Mouse (Mus musculus) cortical plate, adult 2 months (tissue): ENCODE measurements around the gene Kdm4c. TPM values are rescaled to one million over a fixed set of nuclear protein-coding genes. Genes with fewer than 3 reads are reported as not detected.

ENCODE experiments used
- H3K27ac ChIP-seq: fragments of 200-500 bp; 2 replicates; pipeline ENCODE4 v1.5.1; 2012; ENCODE audit warnings: low read length, control low read depth, inconsistent platforms; ENCODE audit not compliant: insufficient read depth
- H3K4me1 ChIP-seq: fragments of 200-500 bp; 2 replicates; pipeline ENCODE4 v1.6.1; 2011; ENCODE audit warnings: low read length; ENCODE audit not compliant: control insufficient read depth, insufficient read depth
- H3K4me3 ChIP-seq: fragments of 200-500 bp; 2 replicates; pipeline ENCODE4 v1.5.1; 2011; ENCODE audit warnings: mild to moderate bottlenecking, low read length, control low read depth; ENCODE audit not compliant: insufficient read depth
- CTCF ChIP-seq: fragments of 200-500 bp; IDR thresholded peaks from 2 replicates; pipeline ENCODE4 v1.5.1; 2011; ENCODE audit warnings: mild to moderate bottlenecking, control low read depth, low read length; ENCODE audit not compliant: insufficient read depth; ENCODE audit errors: extremely low read depth
- POLR2A ChIP-seq: fragments of 200-500 bp; IDR thresholded peaks from 2 replicates; pipeline ENCODE4 v1.6.1; 2011; ENCODE audit warnings: mild to moderate bottlenecking, low read length, control low read depth; ENCODE audit not compliant: insufficient read depth; ENCODE audit errors: extremely low read depth
- polyA plus RNA-seq: library from polyadenylated mRNA; depleted of rRNA; stranded (reverse); fragments of >200 nt; gene quantifications from 2 replicates; pipeline ENCODE4 v1.2.3, GENCODE M21; 2012

Gene Kdm4c
- polyA plus RNA-seq, 1 experiment: 12.8 TPM

DNA sequence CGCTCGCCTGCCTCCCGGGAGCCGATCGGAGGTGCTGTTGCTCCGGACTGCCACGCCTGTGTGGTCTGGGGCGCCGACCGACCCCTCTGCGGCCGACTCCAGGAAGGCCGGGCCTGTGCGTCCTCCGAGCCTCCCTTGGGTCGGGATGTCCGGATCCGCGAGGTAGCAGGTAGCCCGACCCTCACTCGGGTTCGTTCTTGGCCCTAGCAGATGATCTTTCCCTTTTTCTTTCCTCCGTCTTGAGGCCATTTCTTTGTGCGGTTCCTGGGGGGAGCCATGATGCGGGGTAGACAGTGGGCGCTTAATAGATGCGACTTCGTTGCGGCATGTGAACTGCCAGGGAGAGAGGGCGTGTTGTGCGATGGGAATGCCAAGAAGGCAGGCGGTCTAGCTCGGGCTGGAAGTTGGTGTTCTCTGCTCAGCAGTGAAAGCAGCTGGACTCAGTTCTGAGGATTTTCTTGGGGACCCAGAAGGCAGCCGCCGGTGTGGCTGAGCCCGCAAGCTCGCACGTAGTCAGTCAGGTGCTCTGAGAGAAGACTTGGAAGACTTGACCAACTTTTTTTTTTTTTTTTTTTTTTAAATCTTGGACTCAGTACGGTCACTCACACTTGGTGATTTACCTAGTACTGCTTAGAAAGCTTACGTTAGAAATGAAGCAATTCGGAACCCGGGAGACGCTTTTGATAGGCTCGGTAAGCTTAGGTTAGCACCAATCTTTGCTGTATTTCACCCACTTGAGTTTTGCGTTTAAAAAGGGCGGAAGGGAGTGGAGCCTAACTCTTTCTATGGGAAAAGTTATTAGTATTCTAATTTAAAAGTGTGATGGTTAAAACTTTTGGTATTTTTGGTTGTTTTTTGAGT is 10.2 kb downstream of the Kdm4c start:
- no peak for TF ChIP-seq CTCF
- TF ChIP-seq POLR2A: no peak
- peak overlapping the region; percentile 68 for H3K4me3 ChIP-seq
- peak overlapping the region; percentile 58 for H3K27ac ChIP-seq
- peaks cover 2% of the 10 kb centered on the region for H3K4me1 ChIP-seq

GRCm38 (mm10) chr4:74257882-74258281 is 15.6 kb downstream of the Kdm4c start:
- H3K4me1 ChIP-seq: peaks cover 2% of the 10 kb centered on the region
- H3K27ac ChIP-seq: no peak overlapping the region
- TF ChIP-seq POLR2A (no peak), CTCF (no peak)

DNA sequence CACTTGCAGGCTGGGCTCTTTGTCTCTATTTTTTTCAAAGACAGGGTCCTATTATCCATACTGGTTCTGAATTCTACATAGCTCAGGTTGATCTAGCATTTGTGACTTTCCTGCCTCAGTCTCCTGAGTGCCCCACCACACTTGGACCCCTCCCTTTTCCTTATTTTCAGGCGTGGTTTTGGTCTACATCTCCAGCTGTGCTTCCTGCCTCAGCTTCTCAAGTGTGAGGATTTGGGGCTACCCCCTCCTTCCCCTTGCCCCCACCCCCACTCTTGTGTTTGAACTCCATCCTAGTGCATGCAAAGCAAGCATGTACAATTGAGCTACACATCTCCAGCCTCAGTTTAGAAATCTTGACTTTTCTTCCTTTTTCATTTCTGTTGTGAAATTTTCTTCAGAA is 16.2 kb downstream of the Kdm4c start:
- H3K4me1 ChIP-seq: no peaks in the 10 kb centered on the region; the same call in 1 of the 2 replicates
- H3K27ac ChIP-seq: no peak overlapping the region
- no peak overlapping the region for H3K4me3 ChIP-seq
- TF ChIP-seq CTCF (no peak), POLR2A (no peak)

More at GRCm38 (mm10) chr4:74257882-74258281, 15.6 kb downstream of the Kdm4c start:
- no peak overlapping the region for H3K4me3 ChIP-seq

- Histone ChIP-seq H3K4me3 (no peak overlapping the region), H3K4me1 (no peaks in the 10 kb centered on the region; the same call in 1 of the 2 replicates), H3K27ac (no peak overlapping the region)
- TF ChIP-seq CTCF: no peak
- TF ChIP-seq POLR2A: no peak
Observed at GRCm38 (mm10) chr4:74259331-74259730, 17.0 kb downstream of the Kdm4c start.

DNA sequence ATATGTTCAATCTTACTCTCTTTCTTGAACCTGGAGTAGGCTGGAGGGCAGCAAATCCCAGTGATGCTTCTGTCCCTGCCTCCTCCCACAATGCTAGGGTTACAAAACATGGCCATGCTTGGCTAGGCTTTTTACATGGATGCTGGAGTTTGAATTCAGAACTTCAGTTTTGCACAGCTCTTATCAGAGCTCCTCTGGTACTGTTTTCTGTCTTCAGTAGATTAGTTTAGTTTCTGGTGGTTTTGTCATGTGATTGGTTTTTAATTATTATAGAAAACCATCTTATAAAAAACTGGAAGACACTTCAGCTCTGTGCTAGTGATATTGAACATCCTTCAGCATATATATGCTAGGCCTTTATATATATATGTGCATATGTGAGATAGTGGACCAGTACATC is 19.6 kb downstream of the Kdm4c start:
- Histone ChIP-seq H3K4me3 (no peak overlapping the region), H3K27ac (no peak overlapping the region), H3K4me1 (no peaks in the 10 kb centered on the region)
- no peak for TF ChIP-seq POLR2A
- no peak for TF ChIP-seq CTCF

DNA sequence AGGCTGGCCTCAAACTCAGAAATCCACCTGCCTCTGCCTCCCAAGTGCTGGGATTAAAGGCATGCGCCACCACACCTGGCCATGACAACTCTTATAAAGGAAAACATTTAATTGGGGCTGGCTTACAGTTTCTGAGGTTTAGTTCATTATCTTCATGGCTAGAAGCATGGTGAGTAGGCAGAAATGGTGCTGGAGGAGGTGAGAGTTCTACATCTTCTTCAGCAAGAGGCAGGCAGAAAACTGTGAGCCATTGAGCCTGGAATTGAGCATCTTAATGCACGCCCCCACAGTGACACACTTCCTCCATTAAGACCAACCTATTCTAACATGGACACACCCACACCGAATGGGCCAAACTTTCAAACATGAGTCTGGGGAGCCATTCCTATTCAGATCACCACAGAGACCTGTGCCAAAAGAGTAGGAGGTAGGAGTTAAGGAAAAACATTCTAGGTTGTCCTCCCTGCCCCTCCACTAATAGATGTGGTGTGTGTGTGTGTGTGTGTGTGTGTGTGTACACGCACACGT is 22.2 kb downstream of the Kdm4c start:
- no peak for TF ChIP-seq POLR2A
- no peak for TF ChIP-seq CTCF
- H3K4me3 ChIP-seq: no peak overlapping the region
- H3K4me1 ChIP-seq: no peaks in the 10 kb centered on the region
- no peak overlapping the region for H3K27ac ChIP-seq

DNA sequence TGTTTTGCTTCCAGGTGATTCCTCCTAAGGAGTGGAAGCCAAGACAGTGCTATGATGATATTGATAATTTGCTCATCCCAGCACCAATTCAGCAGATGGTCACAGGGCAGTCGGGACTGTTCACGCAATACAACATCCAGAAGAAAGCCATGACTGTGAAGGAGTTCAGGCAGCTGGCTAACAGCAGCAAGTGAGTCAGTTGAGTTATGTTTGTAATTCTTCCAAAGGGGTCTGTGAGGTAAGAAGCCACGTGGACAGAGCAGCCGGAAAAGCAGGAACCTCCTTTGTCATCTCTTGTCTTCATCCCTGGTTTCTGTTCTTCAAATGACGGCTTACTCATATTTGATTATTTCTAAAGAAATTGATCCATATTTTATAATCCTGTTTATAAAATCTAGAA is 28.9 kb downstream of the Kdm4c start:
- Histone ChIP-seq H3K27ac (no peak overlapping the region), H3K4me1 (no peaks in the 10 kb centered on the region), H3K4me3 (no peak overlapping the region)
- TF ChIP-seq CTCF (no peak), POLR2A (no peak)

DNA sequence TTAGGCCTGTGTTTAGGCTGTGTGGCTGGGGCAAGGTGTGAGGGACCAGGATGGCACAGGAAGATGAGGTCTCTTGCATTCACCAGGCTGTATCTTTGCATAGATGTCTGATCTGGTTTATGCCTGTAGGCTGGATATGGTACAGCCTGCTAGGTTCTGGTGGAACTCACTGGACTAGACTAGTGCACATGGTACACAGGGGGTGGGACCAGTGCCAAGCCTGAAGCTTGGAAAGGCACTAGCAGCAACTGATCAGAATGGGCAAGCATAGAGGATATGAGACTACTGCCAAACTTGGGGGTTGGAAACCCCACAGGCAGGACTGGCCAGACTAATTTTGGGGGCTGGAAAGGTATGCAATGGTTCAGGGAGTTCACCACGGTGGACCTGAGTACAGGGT is 35.2 kb downstream of the Kdm4c start:
- TF ChIP-seq POLR2A (no peak), CTCF (no peak)
- Histone ChIP-seq H3K4me3 (no peak overlapping the region), H3K27ac (no peak overlapping the region), H3K4me1 (no peaks in the 10 kb centered on the region)

DNA sequence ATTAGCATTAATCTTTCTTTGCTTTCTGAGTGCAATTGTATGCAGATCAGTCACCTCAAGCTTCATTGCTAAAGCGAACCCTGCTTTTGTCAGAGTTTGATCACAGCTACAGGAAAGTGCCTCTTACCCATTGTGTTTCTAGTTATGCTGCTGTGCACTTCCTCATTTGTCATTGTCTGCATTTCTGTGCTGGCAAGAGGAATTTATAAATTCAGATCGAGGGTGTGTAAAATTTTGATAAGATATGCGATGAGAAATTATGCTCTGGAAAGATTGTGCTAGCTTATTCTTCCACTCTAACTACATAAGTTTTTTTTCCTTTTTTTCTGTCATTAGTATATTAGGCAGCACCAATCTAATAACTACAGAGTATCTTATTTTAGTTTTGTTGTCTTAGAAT is 37.9 kb downstream of the Kdm4c start:
- H3K4me3 ChIP-seq: no peak overlapping the region
- H3K27ac ChIP-seq: no peak overlapping the region
- TF ChIP-seq POLR2A: no peak
- TF ChIP-seq CTCF: no peak
- H3K4me1 ChIP-seq: no peaks in the 10 kb centered on the region

DNA sequence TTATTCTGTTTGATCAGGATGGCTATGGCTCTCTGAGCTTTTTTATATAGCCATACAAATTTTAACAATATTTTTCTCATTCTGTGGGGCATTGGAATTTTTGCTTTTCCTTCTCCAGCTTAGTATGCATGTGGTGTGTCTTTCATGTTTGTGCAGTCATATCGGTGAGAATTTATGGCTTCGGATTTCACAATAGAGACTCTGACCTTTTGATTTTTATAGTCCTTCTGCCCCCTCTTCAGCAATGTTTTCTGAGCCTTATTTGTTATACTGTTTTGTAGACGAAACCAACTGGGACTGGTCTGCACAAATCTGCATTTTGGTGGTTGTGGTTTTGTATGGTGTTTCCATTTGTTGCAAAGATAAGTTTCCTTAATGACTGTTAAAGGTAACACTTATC is 45.6 kb downstream of the Kdm4c start:
- Histone ChIP-seq H3K4me1 (no peaks in the 10 kb centered on the region), H3K4me3 (no peak overlapping the region), H3K27ac (no peak overlapping the region)
- TF ChIP-seq POLR2A: no peak
- no peak for TF ChIP-seq CTCF
